Mouse (Mus musculus): ENCODE results near the gene Cyb5d1. TPM values are rescaled to one million over a fixed set of nuclear protein-coding genes. Genes with fewer than 3 reads are reported as not detected.

The Cyb5d1 gene
- polyA plus RNA-seq, 1 experiment, result 5.3 TPM

- Histone ChIP-seq H3K4me1 (ENCODE audit: control insufficient read depth, insufficient read depth, insufficient read length, low read length) (peaks cover 15% of the 10 kb centered on the region; the same call in 1 of the 2 replicates), H3K27ac (ENCODE audit: insufficient read depth, low read depth, low read length) (peak overlapping the region; percentile 87), H3K4me3 (ENCODE audit: low read depth, low read length) (peak overlapping the region; percentile 74), H3K27me3 (ENCODE audit: control insufficient read depth, insufficient read depth, low read length) (no peaks in the 10 kb centered on the region), H3K36me3 (ENCODE audit: control insufficient read depth, insufficient read depth, low read length) (no peaks in the 10 kb centered on the region)
- WGBS, result 1% methylated on average over 31 of the region's 31 CpGs
- TF ChIP-seq POLR2A (IDR thresholded peaks at IDR 0.05; ENCODE audit: low read depth, low read length), result peak; percentile 48; the same call in 1 of the 2 replicates
- no peak; the same call in 1 of the 2 replicates for TF ChIP-seq CTCF (IDR thresholded peaks at IDR 0.05; ENCODE audit: extremely low read depth, insufficient read length, insufficient replicate concordance, low read depth, low read length)
Measured at GRCm38 (mm10) chr11:69419813-69420553, 24.6 kb upstream of the Cyb5d1 start.

- peak overlapping the region; percentile 74 for H3K4me3 ChIP-seq (ENCODE audit: low read depth, low read length)
- TF ChIP-seq CTCF (IDR thresholded peaks at IDR 0.05; ENCODE audit: extremely low read depth, insufficient read length, insufficient replicate concordance, low read depth, low read length), result peak; percentile 40; the same call in 1 of the 2 replicates
- no peak; the same call in 1 of the 2 replicates for TF ChIP-seq POLR2A (IDR thresholded peaks at IDR 0.05; ENCODE audit: low read depth, low read length)
- under 1% methylated on average over 19 of the region's 19 CpGs for WGBS
Measured at GRCm38 (mm10) chr11:69419443-69419812, 24.0 kb upstream of the Cyb5d1 start.

GRCm38 (mm10) chr11:69418481-69419442 lies 23.3 kb upstream of the Cyb5d1 start:
- no peaks in the 10 kb centered on the region for H3K27me3 ChIP-seq (ENCODE audit: control insufficient read depth, insufficient read depth, low read length)
- peak; percentile 42; the same call in 1 of the 2 replicates for TF ChIP-seq POLR2A (IDR thresholded peaks at IDR 0.05; ENCODE audit: low read depth, low read length)
- no peak for TF ChIP-seq CTCF (IDR thresholded peaks at IDR 0.05; ENCODE audit: extremely low read depth, insufficient read length, insufficient replicate concordance, low read depth, low read length)
- no peaks in the 10 kb centered on the region for H3K36me3 ChIP-seq (ENCODE audit: control insufficient read depth, insufficient read depth, low read length)
- H3K4me3 ChIP-seq (ENCODE audit: low read depth, low read length), result peak overlapping the region; percentile 74
- under 1% methylated on average over 45 of the region's 45 CpGs for WGBS
- peaks cover 21% of the 10 kb centered on the region; the same call in 1 of the 2 replicates for H3K4me1 ChIP-seq (ENCODE audit: control insufficient read depth, insufficient read depth, insufficient read length, low read length)
- peak overlapping the region; percentile 99 for H3K27ac ChIP-seq (ENCODE audit: insufficient read depth, low read depth, low read length)

More at GRCm38 (mm10) chr11:69419443-69419812, 24.0 kb upstream of the Cyb5d1 start:
- H3K36me3 ChIP-seq (ENCODE audit: control insufficient read depth, insufficient read depth, low read length), result no peaks in the 10 kb centered on the region
- H3K27ac ChIP-seq (ENCODE audit: insufficient read depth, low read depth, low read length), result peak overlapping the region; percentile 87
- H3K4me1 ChIP-seq (ENCODE audit: control insufficient read depth, insufficient read depth, insufficient read length, low read length), result peaks cover 17% of the 10 kb centered on the region; the same call in 1 of the 2 replicates
- no peaks in the 10 kb centered on the region for H3K27me3 ChIP-seq (ENCODE audit: control insufficient read depth, insufficient read depth, low read length)

GRCm38 (mm10) chr11:69417449-69418384 lies 22.3 kb upstream of the Cyb5d1 start:
- Histone ChIP-seq H3K27me3 (ENCODE audit: control insufficient read depth, insufficient read depth, low read length) (no peaks in the 10 kb centered on the region), H3K36me3 (ENCODE audit: control insufficient read depth, insufficient read depth, low read length) (no peaks in the 10 kb centered on the region), H3K4me3 (ENCODE audit: low read depth, low read length) (peak overlapping the region; percentile 74), H3K4me1 (ENCODE audit: control insufficient read depth, insufficient read depth, insufficient read length, low read length) (peaks cover 20% of the 10 kb centered on the region; the same call in 1 of the 2 replicates), H3K27ac (ENCODE audit: insufficient read depth, low read depth, low read length) (peak overlapping the region; percentile 99)
- TF ChIP-seq CTCF (IDR thresholded peaks at IDR 0.05; ENCODE audit: extremely low read depth, insufficient read length, insufficient replicate concordance, low read depth, low read length) (no peak), POLR2A (IDR thresholded peaks at IDR 0.05; ENCODE audit: low read depth, low read length) (peak; percentile 94)
- under 1% methylated on average over 39 of the region's 39 CpGs for WGBS

- Histone ChIP-seq H3K4me3 (ENCODE audit: low read depth, low read length) (peak overlapping the region; percentile 74), H3K27me3 (ENCODE audit: control insufficient read depth, insufficient read depth, low read length) (no peaks in the 10 kb centered on the region), H3K36me3 (ENCODE audit: control insufficient read depth, insufficient read depth, low read length) (no peaks in the 10 kb centered on the region), H3K27ac (ENCODE audit: insufficient read depth, low read depth, low read length) (peak overlapping the region; percentile 91), H3K4me1 (ENCODE audit: control insufficient read depth, insufficient read depth, insufficient read length, low read length) (peaks cover 21% of the 10 kb centered on the region; the same call in 1 of the 2 replicates)
- 13% methylated on average over 8 of the region's 8 CpGs for WGBS
- TF ChIP-seq POLR2A (IDR thresholded peaks at IDR 0.05; ENCODE audit: low read depth, low read length) (no peak), CTCF (IDR thresholded peaks at IDR 0.05; ENCODE audit: extremely low read depth, insufficient read length, insufficient replicate concordance, low read depth, low read length) (no peak)
Measured at GRCm38 (mm10) chr11:69416921-69417448, 21.6 kb upstream of the Cyb5d1 start.

GRCm38 (mm10) chr11:69416509-69416908 lies 21.1 kb upstream of the Cyb5d1 start:
- peaks cover 24% of the 10 kb centered on the region; the same call in 1 of the 2 replicates for H3K4me1 ChIP-seq (ENCODE audit: control insufficient read depth, insufficient read depth, insufficient read length, low read length)
- no peaks in the 10 kb centered on the region for H3K36me3 ChIP-seq (ENCODE audit: control insufficient read depth, insufficient read depth, low read length)
- H3K4me3 ChIP-seq (ENCODE audit: low read depth, low read length), result no peak overlapping the region
- H3K27ac ChIP-seq (ENCODE audit: insufficient read depth, low read depth, low read length), result peak overlapping the region; percentile 91; the same call in 1 of the 2 replicates
- no peaks in the 10 kb centered on the region for H3K27me3 ChIP-seq (ENCODE audit: control insufficient read depth, insufficient read depth, low read length)
- WGBS, result 3% methylated on average over 4 of the region's 4 CpGs
- TF ChIP-seq POLR2A (IDR thresholded peaks at IDR 0.05; ENCODE audit: low read depth, low read length) (no peak), CTCF (IDR thresholded peaks at IDR 0.05; ENCODE audit: extremely low read depth, insufficient read length, insufficient replicate concordance, low read depth, low read length) (no peak)
